Mouse (Mus musculus) ES-Bruce4 (cell line): ENCODE measurements at regions not wholly inside any gene's neighbourhood (a gene's known extent, or its start where the extent isn't known, plus 50 kb on each side); places are given as distances from the start of the nearest gene placed in this dataset.
"Not testable (repeated sequence)": the region's sequence is repeated elsewhere in the genome, so short reads cannot be mapped to it uniquely, and the experiment has no call there.

ENCODE experiments used
- CTCF ChIP-seq: IDR thresholded peaks from one replicate; pipeline ENCODE4 v1.8.1; 2011; ENCODE audit warnings: low read depth, low read length
- EP300 ChIP-seq: IDR thresholded peaks from 2 replicates; pipeline ENCODE4 v1.6.1; 2011; ENCODE audit warnings: low read depth, low read length; ENCODE audit not compliant: insufficient read depth
- POLR2A ChIP-seq: IDR thresholded peaks from one replicate; pipeline ENCODE4 v1.8.1; 2011; ENCODE audit warnings: low read length; ENCODE audit not compliant: insufficient read depth

DNA sequence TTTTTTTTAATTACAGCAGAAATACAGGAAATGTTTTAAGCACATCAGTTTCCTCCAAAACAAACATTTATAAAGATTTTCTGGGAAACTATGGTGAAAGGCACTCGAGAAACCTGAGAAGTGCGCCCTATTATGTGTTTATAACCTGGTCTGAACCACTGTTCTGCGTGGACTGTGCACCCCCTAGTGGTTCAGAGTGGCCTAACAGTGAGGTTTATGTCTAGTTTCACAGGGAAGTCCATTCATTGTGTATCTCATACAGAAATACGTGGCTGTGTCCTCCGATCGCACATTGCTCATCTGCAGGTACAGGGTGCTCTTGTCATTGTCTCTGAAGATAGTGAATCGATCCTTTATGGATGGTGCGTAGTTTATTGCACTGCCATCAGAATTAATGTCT, 504.3 kb downstream of the Adam6a start:
- TF ChIP-seq EP300, POLR2A: not testable (repeated sequence)
- TF ChIP-seq CTCF: peak; percentile 10
